Mouse (Mus musculus): Measurements from ENCODE around the gene Timm29. TPM values are rescaled to one million over a fixed set of nuclear protein-coding genes. Genes with fewer than 3 reads are reported as not detected.

Gene Timm29
- polyA plus RNA-seq, 1 experiment from 2014 or later: 18.4 TPM

GRCm38 (mm10) chr9:21558366-21558765 is 34.2 kb upstream of the Timm29 start:
- Histone ChIP-seq H3K4me2 (peak overlapping the region; percentile 69), H3K27me3 (no peaks in the 10 kb centered on the region), H3K9me3 (replicated peaks) (no peaks in the 10 kb centered on the region), H3K4me3 (replicated peaks) (peak overlapping the region; percentile 14; the same call in 1 of the 2 replicates), H3K27ac (replicated peaks) (peak overlapping the region; percentile 94), H3K36me3 (replicated peaks) (peaks cover 32% of the 10 kb centered on the region; the same call in 1 of the 2 replicates), H3K4me1 (replicated peaks) (peaks cover 75% of the 10 kb centered on the region), H3K9ac (peak overlapping the region; percentile 35; the same call in 1 of the 2 replicates)
- 12% methylated on average over 4 of the region's 4 CpGs for WGBS (ENCODE audit: insufficient replicate concordance)
- ATAC-seq (ENCODE audit: insufficient read depth): peak; percentile 100

GRCm38 (mm10) chr9:21559151-21559550 is 33.4 kb upstream of the Timm29 start:
- peak overlapping the region; percentile 94 for H3K27ac ChIP-seq (replicated peaks)
- no peak overlapping the region for H3K4me3 ChIP-seq (replicated peaks)

DNA sequence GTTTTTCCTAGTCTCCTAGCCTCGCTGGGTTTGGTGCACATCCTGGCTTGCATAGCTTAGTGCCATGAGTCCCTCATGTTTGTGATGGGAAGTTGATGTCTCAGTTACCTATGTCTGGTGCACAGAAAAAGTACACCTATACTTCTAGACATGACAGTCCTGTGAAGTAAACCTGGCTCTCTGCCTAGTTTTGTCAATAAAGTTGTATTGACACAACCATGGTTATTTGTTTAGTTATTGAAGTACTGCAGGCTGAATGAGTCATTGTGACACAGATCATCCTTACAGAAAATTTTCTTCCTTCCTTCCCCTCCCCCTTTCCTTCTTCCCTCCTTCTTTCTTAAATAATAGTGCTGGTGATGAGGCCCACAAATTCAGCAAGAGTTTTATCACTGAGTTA is 28.1 kb upstream of the Timm29 start:
- peak overlapping the region; percentile 62 for H3K27ac ChIP-seq (replicated peaks)
- no peak overlapping the region for H3K4me2 ChIP-seq
- H3K36me3 ChIP-seq (replicated peaks): peaks cover 34% of the 10 kb centered on the region
- no peaks in the 10 kb centered on the region for H3K27me3 ChIP-seq
- no peak overlapping the region for H3K4me3 ChIP-seq (replicated peaks)
- 59% methylated on average over 1 of the region's 1 CpGs for WGBS (ENCODE audit: insufficient replicate concordance)
- H3K9me3 ChIP-seq (replicated peaks): no peaks in the 10 kb centered on the region
- 0 out of 2 replicates have a peak, but pooled peaks have one; percentile 14 for ATAC-seq (ENCODE audit: insufficient read depth)
- H3K9ac ChIP-seq: no peak overlapping the region; the same call in 1 of the 2 replicates
- H3K4me1 ChIP-seq (replicated peaks): peaks cover 61% of the 10 kb centered on the region

More at GRCm38 (mm10) chr9:21559151-21559550, 33.4 kb upstream of the Timm29 start:
- Histone ChIP-seq H3K36me3 (replicated peaks) (peaks cover 28% of the 10 kb centered on the region; the same call in 1 of the 2 replicates), H3K27me3 (no peaks in the 10 kb centered on the region), H3K9me3 (replicated peaks) (no peaks in the 10 kb centered on the region), H3K9ac (peak overlapping the region; percentile 17), H3K4me2 (peak overlapping the region; percentile 69), H3K4me1 (replicated peaks) (peaks cover 69% of the 10 kb centered on the region)
- 86% methylated on average over 3 of the region's 3 CpGs for WGBS (ENCODE audit: insufficient replicate concordance)
- ATAC-seq (ENCODE audit: insufficient read depth): no peak

DNA sequence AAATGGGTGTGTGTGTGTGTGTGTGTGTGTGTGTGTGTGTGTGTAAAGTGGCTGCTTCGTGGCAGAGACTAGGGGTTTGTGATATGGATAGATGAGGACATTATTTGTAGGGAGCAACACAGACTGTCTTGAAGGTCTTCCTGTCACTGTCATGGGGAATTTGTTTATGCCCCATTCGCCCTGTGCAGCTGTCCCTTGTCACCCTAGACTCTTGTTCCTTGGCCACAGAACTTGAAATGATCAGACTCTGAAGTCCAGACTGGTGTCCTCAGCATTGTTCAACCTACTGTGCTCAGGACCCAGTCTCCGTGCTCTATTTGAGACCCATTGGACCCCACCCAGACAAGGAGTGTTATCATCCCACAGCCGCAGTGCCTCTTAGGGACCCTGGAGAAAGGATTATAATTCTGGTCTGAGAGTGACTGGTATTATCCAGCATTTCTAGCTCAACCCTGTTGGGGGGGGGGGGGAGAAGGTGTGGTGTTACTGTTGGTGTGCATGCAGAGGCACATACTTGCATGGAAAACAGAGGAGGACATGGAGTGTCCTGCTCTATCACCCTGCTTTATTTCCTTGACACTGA is 27.4 kb upstream of the Timm29 start:
- no peaks in the 10 kb centered on the region for H3K9me3 ChIP-seq (replicated peaks)
- WGBS (ENCODE audit: insufficient replicate concordance): 35% methylated on average over 4 of the region's 4 CpGs
- peak; percentile 64 for ATAC-seq (ENCODE audit: insufficient read depth)

DNA sequence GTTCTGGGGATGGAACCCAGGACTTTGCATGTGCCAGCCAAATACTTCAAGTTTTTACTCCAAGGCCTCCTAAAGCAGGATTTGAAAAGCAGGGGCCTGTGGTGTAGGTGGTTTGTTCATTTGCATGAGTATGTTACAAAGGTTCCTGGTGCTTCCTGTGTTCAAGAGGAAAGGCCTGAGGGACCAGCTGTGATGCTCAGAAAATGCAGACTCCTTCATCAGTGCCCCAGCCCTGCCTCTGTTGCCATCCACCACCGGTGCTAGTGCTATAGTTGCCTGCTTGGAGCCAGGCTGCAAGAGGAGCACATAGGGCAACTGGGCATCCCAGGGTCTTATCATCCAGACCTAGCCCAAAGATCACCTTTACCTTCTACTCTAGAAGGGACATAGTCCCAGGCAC is 26.0 kb upstream of the Timm29 start:
- Histone ChIP-seq H3K9ac (no peak overlapping the region), H3K4me2 (no peak overlapping the region), H3K27me3 (no peaks in the 10 kb centered on the region), H3K4me3 (replicated peaks) (no peak overlapping the region), H3K4me1 (replicated peaks) (peaks cover 52% of the 10 kb centered on the region), H3K27ac (replicated peaks) (0 out of 2 replicates have a peak overlapping the region, but pooled peaks have one; percentile 16), H3K36me3 (replicated peaks) (peaks cover 44% of the 10 kb centered on the region), H3K9me3 (replicated peaks) (no peaks in the 10 kb centered on the region)
- no peak for ATAC-seq (ENCODE audit: insufficient read depth)
- 90% methylated on average over 1 of the region's 1 CpGs for WGBS (ENCODE audit: insufficient replicate concordance)

More for the DNA sequence above, 27.4 kb upstream of the Timm29 start:
- no peaks in the 10 kb centered on the region for H3K27me3 ChIP-seq
- 0 out of 2 replicates have a peak overlapping the region, but pooled peaks have one; percentile 6 for H3K9ac ChIP-seq
- H3K36me3 ChIP-seq (replicated peaks): peaks cover 41% of the 10 kb centered on the region
- no peak overlapping the region for H3K4me3 ChIP-seq (replicated peaks)
- peaks cover 55% of the 10 kb centered on the region for H3K4me1 ChIP-seq (replicated peaks)
- peak overlapping the region; percentile 17; the same call in 1 of the 2 replicates for H3K4me2 ChIP-seq
- H3K27ac ChIP-seq (replicated peaks): peak overlapping the region; percentile 62

DNA sequence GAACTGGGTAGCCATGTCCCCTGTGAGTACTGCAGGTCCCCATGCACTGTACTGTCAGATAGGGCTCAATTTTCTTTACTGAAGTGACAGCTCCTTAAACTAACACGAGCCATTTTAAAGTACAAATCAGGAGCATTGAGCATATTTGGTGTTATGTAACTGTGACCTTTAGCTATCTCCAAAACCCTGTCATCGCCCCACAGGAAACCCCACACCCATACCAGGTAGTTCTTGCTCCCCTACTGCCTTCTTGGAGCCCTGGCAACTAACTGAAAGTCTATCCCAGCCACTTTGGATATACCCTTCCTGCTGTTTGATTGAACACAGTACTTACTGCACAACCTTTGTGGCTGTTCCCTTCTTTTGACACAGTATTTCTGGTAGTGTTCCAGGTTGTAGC is 25.5 kb upstream of the Timm29 start:
- 0 out of 2 replicates have a peak overlapping the region, but pooled peaks have one; percentile 16 for H3K27ac ChIP-seq (replicated peaks)
- WGBS (ENCODE audit: insufficient replicate concordance): 57% methylated on average over 2 of the region's 2 CpGs

DNA sequence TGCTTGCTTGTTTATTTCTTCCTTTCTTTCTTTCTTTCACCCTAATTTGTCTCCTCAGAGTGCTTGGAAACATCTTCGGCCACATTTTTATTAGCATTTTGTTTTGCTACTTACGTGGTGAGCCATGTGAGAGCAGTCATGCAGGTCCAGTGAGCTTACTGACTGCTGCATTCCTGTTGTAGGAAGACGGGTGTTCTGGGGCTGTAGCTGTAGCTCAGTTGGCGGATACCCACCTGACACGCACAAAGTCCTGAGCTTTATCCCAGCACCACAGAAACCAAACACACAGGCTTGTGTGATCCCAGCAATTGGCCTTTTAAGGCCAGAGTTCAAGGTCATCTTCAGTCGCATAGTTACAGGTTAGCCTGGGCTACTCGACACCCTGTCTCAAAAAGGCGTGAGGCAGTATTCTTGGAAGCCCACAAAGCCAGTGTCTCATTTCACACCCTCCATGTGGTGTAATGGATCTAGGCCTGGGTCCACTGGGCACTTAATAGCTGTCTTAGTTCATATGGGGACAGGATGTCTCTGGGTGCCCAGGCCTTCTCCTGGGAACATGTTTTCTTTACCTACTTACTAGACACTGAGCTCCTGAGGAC is 23.8 kb upstream of the Timm29 start:
- Histone ChIP-seq H3K9me3 (replicated peaks) (no peaks in the 10 kb centered on the region), H3K4me2 (no peak overlapping the region), H3K36me3 (replicated peaks) (peaks cover 57% of the 10 kb centered on the region), H3K9ac (no peak overlapping the region), H3K27ac (replicated peaks) (0 out of 2 replicates have a peak overlapping the region, but pooled peaks have one; percentile 8), H3K4me3 (replicated peaks) (no peak overlapping the region), H3K27me3 (no peaks in the 10 kb centered on the region), H3K4me1 (replicated peaks) (peaks cover 49% of the 10 kb centered on the region)
- no peak for ATAC-seq (ENCODE audit: insufficient read depth)
- WGBS (ENCODE audit: insufficient replicate concordance): 85% methylated on average over 8 of the region's 8 CpGs

More for the DNA sequence above, 25.5 kb upstream of the Timm29 start:
- ATAC-seq (ENCODE audit: insufficient read depth): no peak
- no peaks in the 10 kb centered on the region for H3K9me3 ChIP-seq (replicated peaks)
- H3K4me2 ChIP-seq: no peak overlapping the region
- no peak overlapping the region for H3K9ac ChIP-seq
- H3K27me3 ChIP-seq: no peaks in the 10 kb centered on the region
- H3K4me3 ChIP-seq (replicated peaks): no peak overlapping the region
- H3K4me1 ChIP-seq (replicated peaks): peaks cover 49% of the 10 kb centered on the region
- H3K36me3 ChIP-seq (replicated peaks): peaks cover 44% of the 10 kb centered on the region

GRCm38 (mm10) chr9:21574012-21574801 is 18.3 kb upstream of the Timm29 start:
- Histone ChIP-seq H3K27ac (replicated peaks) (no peak overlapping the region), H3K4me1 (replicated peaks) (peaks cover 3% of the 10 kb centered on the region; the same call in 1 of the 2 replicates), H3K9me3 (replicated peaks) (no peaks in the 10 kb centered on the region), H3K36me3 (replicated peaks) (peaks cover 88% of the 10 kb centered on the region), H3K4me2 (no peak overlapping the region), H3K4me3 (replicated peaks) (no peak overlapping the region), H3K9ac (no peak overlapping the region), H3K27me3 (no peaks in the 10 kb centered on the region)
- no peak for ATAC-seq (ENCODE audit: insufficient read depth)
- 87% methylated on average over 8 of the region's 8 CpGs for WGBS (ENCODE audit: insufficient replicate concordance)

GRCm38 (mm10) chr9:21575253-21575652 is 17.3 kb upstream of the Timm29 start:
- Histone ChIP-seq H3K4me2 (no peak overlapping the region), H3K27me3 (no peaks in the 10 kb centered on the region), H3K9ac (no peak overlapping the region), H3K4me3 (replicated peaks) (no peak overlapping the region), H3K4me1 (replicated peaks) (peaks cover 3% of the 10 kb centered on the region; the same call in 1 of the 2 replicates), H3K9me3 (replicated peaks) (no peaks in the 10 kb centered on the region), H3K36me3 (replicated peaks) (peaks cover 89% of the 10 kb centered on the region), H3K27ac (replicated peaks) (no peak overlapping the region)
- ATAC-seq (ENCODE audit: insufficient read depth): no peak
- WGBS (ENCODE audit: insufficient replicate concordance): 85% methylated on average over 10 of the region's 10 CpGs

- no peak overlapping the region for H3K27ac ChIP-seq (replicated peaks)
- no peaks in the 10 kb centered on the region for H3K27me3 ChIP-seq
- H3K4me3 ChIP-seq (replicated peaks): no peak overlapping the region
- no peak overlapping the region for H3K4me2 ChIP-seq
- 91% methylated on average over 1 of the region's 1 CpGs for WGBS (ENCODE audit: insufficient replicate concordance)
- ATAC-seq (ENCODE audit: insufficient read depth): no peak
- no peaks in the 10 kb centered on the region for H3K9me3 ChIP-seq (replicated peaks)
- H3K4me1 ChIP-seq (replicated peaks): no peaks in the 10 kb centered on the region
- H3K36me3 ChIP-seq (replicated peaks): peaks cover 90% of the 10 kb centered on the region
- no peak overlapping the region for H3K9ac ChIP-seq
Measured at GRCm38 (mm10) chr9:21576286-21576685, 16.2 kb upstream of the Timm29 start.

GRCm38 (mm10) chr9:21578226-21578625 is 14.3 kb upstream of the Timm29 start:
- Histone ChIP-seq H3K36me3 (replicated peaks) (peaks cover 89% of the 10 kb centered on the region), H3K9ac (no peak overlapping the region), H3K4me1 (replicated peaks) (no peaks in the 10 kb centered on the region), H3K4me3 (replicated peaks) (no peak overlapping the region), H3K27ac (replicated peaks) (no peak overlapping the region), H3K4me2 (no peak overlapping the region), H3K9me3 (replicated peaks) (no peaks in the 10 kb centered on the region), H3K27me3 (no peaks in the 10 kb centered on the region)
- WGBS (ENCODE audit: insufficient replicate concordance): 75% methylated on average over 3 of the region's 3 CpGs
- no peak for ATAC-seq (ENCODE audit: insufficient read depth)

Data from liver, embryonic 15.5 days (tissue).